Mouse (Mus musculus) liver, embryonic 15.5 days (tissue): ENCODE results near the gene Pmepa1. TPM values are rescaled to one million over a fixed set of nuclear protein-coding genes. Genes with fewer than 3 reads are reported as not detected.

Source experiments
- ATAC-seq: fragments of 200-750 bp; cut with Nextera tagmentation; 2 replicates; pipeline ENCODE4 v1.8.0; 2017; ENCODE audit warnings: moderate number of reproducible peaks, mild to moderate bottlenecking, moderate library complexity; ENCODE audit not compliant: insufficient read depth
- H3K27ac ChIP-seq: fragments of 300-500 bp; sonication (generic); replicated peaks from 2 replicates; pipeline ENCODE4 v1.5.1; 2015; ENCODE audit warnings: mild to moderate bottlenecking, inconsistent platforms
- H3K27me3 ChIP-seq: fragments of 300-500 bp; sonication (generic); 2 replicates; pipeline ENCODE4 v1.6.1; 2015; ENCODE audit warnings: mild to moderate bottlenecking, inconsistent platforms
- H3K36me3 ChIP-seq: fragments of 300-500 bp; sonication (generic); replicated peaks from 2 replicates; pipeline ENCODE4 v1.6.1; 2015; ENCODE audit warnings: moderate library complexity, mild to moderate bottlenecking, inconsistent platforms
- H3K4me1 ChIP-seq: fragments of 300-500 bp; sonication (generic); replicated peaks from 2 replicates; pipeline ENCODE4 v1.6.1; 2015; ENCODE audit warnings: inconsistent platforms
- H3K4me2 ChIP-seq: fragments of 300-500 bp; sonication (generic); 2 replicates; pipeline ENCODE4 v1.6.1; 2015; ENCODE audit warnings: moderate library complexity, mild to moderate bottlenecking, inconsistent platforms
- H3K4me3 ChIP-seq: fragments of 300-500 bp; sonication (generic); replicated peaks from 2 replicates; pipeline ENCODE4 v1.5.1; 2015; ENCODE audit warnings: mild to moderate bottlenecking, inconsistent platforms
- H3K9ac ChIP-seq: fragments of 300-500 bp; sonication (generic); 2 replicates; pipeline ENCODE4 v1.6.1; 2015; ENCODE audit warnings: moderate library complexity, mild to moderate bottlenecking, inconsistent platforms
- H3K9me3 ChIP-seq: fragments of 300-500 bp; sonication (generic); replicated peaks from 2 replicates; pipeline ENCODE4 v1.6.1; 2016; ENCODE audit warnings: inconsistent platforms
- WGBS: fragments of 180-500 bp; shearing (Covaris S2); methylation state at CpG from one replicate; pipeline ENCODE4 v1.1.7; 2015; ENCODE audit warnings: mixed read lengths; ENCODE audit not compliant: insufficient replicate concordance; 5-methylcytosine and 5-hydroxymethylcytosine counted together
- polyA plus RNA-seq: library from polyadenylated mRNA; unstranded; fragments of >200 nt; fragmentation: Nextera tagmentation; extraction: Ambion mirVana; gene quantifications from 2 replicates; pipeline ENCODE4 v1.2.1, GENCODE M21; 2015

Pmepa1 gene
- polyA plus RNA-seq, 1 experiment from 2014 or later, result 0.12 TPM

- Histone ChIP-seq H3K4me2 (no peak overlapping the region), H3K27ac (no peak overlapping the region), H3K36me3 (no peaks in the 10 kb centered on the region), H3K27me3 (no peaks in the 10 kb centered on the region), H3K9me3 (no peaks in the 10 kb centered on the region), H3K4me3 (no peak overlapping the region), H3K4me1 (no peaks in the 10 kb centered on the region), H3K9ac (no peak overlapping the region)
- WGBS, result 39% methylated on average over 3 of the region's 3 CpGs
- ATAC-seq, result no peak
Measured at GRCm38 (mm10) chr2:173223496-173223895, 52.8 kb downstream of the Pmepa1 start.

GRCm38 (mm10) chr2:173220754-173221153 is 55.6 kb downstream of the Pmepa1 start:
- no peak overlapping the region for H3K9ac ChIP-seq
- no peak overlapping the region for H3K4me2 ChIP-seq
- peaks cover 6% of the 10 kb centered on the region; the same call in 1 of the 2 replicates for H3K27me3 ChIP-seq
- H3K4me1 ChIP-seq, result no peaks in the 10 kb centered on the region
- no peaks in the 10 kb centered on the region for H3K9me3 ChIP-seq
- no peak for ATAC-seq
- 72% methylated on average over 9 of the region's 9 CpGs for WGBS
- H3K4me3 ChIP-seq, result no peak overlapping the region
- H3K36me3 ChIP-seq, result no peaks in the 10 kb centered on the region
- H3K27ac ChIP-seq, result no peak overlapping the region

GRCm38 (mm10) chr2:173219256-173219954 is 56.9 kb downstream of the Pmepa1 start:
- Histone ChIP-seq H3K36me3 (no peaks in the 10 kb centered on the region), H3K4me3 (no peak overlapping the region), H3K27me3 (peaks cover 6% of the 10 kb centered on the region; the same call in 1 of the 2 replicates), H3K4me2 (no peak overlapping the region), H3K4me1 (no peaks in the 10 kb centered on the region), H3K9me3 (no peaks in the 10 kb centered on the region), H3K9ac (no peak overlapping the region), H3K27ac (no peak overlapping the region)
- WGBS, result 32% methylated on average over 10 of the region's 10 CpGs
- ATAC-seq, result no peak

DNA sequence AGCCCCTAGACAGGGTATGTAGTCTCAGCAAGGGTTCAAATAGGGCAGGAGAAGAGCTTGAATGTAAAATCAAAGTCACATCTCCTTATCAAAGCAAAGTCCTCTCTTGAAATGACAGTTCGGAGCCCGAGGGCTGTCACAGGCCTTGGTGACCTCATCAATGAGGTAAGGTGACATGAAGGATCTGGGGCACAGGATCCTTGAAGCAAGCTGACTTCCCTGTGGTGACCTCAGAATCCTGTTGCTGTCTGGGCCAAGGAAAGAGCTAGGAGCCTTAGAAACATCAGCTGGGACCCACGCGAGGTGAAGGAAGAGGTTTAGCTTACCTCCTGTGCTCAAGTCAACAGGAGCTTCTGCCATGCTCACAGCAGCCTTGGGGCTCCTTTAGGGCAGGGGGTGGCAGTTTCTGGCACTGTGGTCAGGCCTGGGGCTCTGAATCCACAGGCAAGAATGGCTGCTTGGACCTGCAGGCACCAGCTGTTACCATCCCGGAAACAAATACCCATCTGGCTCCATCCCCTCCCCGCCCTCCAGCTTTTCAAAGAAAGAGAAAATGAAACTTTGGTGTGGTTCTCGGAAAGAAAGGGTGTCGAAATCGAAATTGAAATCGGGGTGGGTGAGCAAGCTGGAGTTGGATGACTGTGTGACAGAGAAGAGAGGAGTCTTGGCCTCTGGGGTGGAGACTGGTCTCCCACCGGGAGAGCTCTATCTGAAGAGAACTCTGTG is 57.8 kb downstream of the Pmepa1 start, which contains the start of gene Zbp1:
Gene Zbp1 (minus strand): TSS at position 508 of the 726 bp plus-strand sequence.
- Histone ChIP-seq H3K4me1 (no peaks in the 10 kb centered on the region), H3K27ac (no peak within 1 kb of the TSS), H3K4me3 (no peak within 1 kb of the TSS), H3K9me3 (no peaks in the 10 kb centered on the region), H3K4me2 (no peak within 1 kb of the TSS), H3K9ac (no peak within 1 kb of the TSS), H3K36me3 (no peaks in the 10 kb centered on the region), H3K27me3 (peaks cover 6% of the 10 kb centered on the region; the same call in 1 of the 2 replicates)
- ATAC-seq, result no peak
- 41% methylated on average over 11 of the region's 11 CpGs for WGBS

DNA sequence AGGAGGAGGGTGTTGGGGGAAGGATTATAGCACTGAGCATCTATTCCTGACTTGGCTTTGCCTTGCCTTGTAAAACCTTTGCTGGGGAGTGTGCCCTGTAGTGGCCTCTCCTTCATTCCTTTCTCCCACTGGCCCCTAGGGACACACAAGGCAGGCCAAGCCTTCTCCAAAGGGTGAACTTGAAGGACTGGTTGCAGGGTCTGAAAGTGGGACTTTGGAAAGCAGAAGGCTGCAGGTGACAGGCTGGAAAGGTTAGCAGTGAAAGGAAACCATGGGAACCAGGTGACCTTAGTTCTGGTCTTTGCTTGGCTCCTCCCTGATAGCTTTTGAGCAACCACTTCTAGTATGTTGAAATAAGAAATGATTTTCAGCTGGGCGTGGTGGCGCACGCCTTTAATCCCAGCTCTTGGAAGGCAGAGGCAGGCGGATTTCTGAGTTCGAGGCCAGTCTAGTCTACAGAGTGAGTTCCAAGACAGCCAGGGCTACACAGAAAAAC is 58.5 kb downstream of the Pmepa1 start:
- Histone ChIP-seq H3K4me3 (no peak overlapping the region), H3K9me3 (no peaks in the 10 kb centered on the region), H3K4me2 (no peak overlapping the region), H3K27ac (no peak overlapping the region), H3K4me1 (no peaks in the 10 kb centered on the region), H3K36me3 (no peaks in the 10 kb centered on the region), H3K9ac (no peak overlapping the region), H3K27me3 (peaks cover 6% of the 10 kb centered on the region; the same call in 1 of the 2 replicates)
- no peak for ATAC-seq
- WGBS, result 69% methylated on average over 5 of the region's 5 CpGs

DNA sequence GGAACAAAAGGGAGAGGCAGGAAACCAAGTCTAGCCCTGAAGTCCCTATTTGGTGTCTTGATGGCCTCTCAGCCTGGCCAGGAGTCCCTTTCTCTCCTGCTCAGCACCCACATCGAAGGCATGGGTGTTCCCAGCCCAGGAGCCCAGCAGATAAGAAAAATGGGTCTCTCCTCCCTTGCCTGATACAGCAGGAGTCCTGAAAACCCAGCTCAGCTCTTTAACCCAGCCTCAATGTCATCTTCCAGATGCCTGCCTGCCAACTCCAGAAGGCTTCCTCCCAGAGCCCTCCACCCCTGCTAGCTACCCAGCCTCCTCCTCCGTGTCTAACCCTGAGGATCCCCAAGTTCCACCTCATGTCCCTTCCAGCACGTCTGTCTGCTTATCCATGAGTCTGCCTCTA is 59.1 kb downstream of the Pmepa1 start:
- WGBS, result 41% methylated on average over 3 of the region's 3 CpGs

DNA sequence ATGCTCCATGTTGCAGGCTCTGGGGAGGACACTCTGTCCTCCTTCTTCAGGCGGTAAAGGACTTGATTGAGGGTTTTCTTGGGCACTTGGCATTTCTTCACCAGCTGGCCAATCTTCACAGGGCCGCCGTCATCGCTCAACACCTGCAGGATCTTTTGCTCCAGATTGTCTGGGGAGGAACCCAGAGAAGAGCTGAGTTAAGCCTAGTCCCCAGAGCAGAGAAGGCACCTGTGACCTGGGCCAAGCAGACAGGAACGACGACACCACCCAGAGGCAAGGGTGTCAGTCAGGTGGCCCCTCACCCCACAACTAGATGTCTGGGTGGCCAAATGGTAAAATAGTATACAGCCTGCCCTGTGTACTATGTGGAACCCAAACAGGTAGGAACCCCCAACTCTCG is 59.5 kb downstream of the Pmepa1 start:
- Histone ChIP-seq H3K27me3 (peaks cover 9% of the 10 kb centered on the region; the same call in 1 of the 2 replicates), H3K4me1 (no peaks in the 10 kb centered on the region), H3K9me3 (no peaks in the 10 kb centered on the region), H3K4me3 (no peak overlapping the region), H3K27ac (no peak overlapping the region), H3K4me2 (no peak overlapping the region), H3K9ac (no peak overlapping the region), H3K36me3 (no peaks in the 10 kb centered on the region)
- WGBS, result 75% methylated on average over 7 of the region's 7 CpGs
- ATAC-seq, result no peak

More for the DNA sequence above, 59.1 kb downstream of the Pmepa1 start:
- Histone ChIP-seq H3K4me2 (no peak overlapping the region), H3K27ac (no peak overlapping the region), H3K9ac (no peak overlapping the region), H3K4me1 (no peaks in the 10 kb centered on the region), H3K4me3 (no peak overlapping the region), H3K9me3 (no peaks in the 10 kb centered on the region), H3K27me3 (peaks cover 8% of the 10 kb centered on the region; the same call in 1 of the 2 replicates), H3K36me3 (no peaks in the 10 kb centered on the region)
- ATAC-seq, result no peak

GRCm38 (mm10) chr2:173212227-173212626 is 64.1 kb downstream of the Pmepa1 start:
- Histone ChIP-seq H3K9ac (no peak overlapping the region), H3K36me3 (no peaks in the 10 kb centered on the region), H3K27ac (no peak overlapping the region), H3K4me1 (no peaks in the 10 kb centered on the region), H3K27me3 (peaks cover 9% of the 10 kb centered on the region; the same call in 1 of the 2 replicates), H3K9me3 (no peaks in the 10 kb centered on the region), H3K4me2 (no peak overlapping the region), H3K4me3 (no peak overlapping the region)
- WGBS, result 45% methylated on average over 4 of the region's 4 CpGs
- ATAC-seq, result no peak

DNA sequence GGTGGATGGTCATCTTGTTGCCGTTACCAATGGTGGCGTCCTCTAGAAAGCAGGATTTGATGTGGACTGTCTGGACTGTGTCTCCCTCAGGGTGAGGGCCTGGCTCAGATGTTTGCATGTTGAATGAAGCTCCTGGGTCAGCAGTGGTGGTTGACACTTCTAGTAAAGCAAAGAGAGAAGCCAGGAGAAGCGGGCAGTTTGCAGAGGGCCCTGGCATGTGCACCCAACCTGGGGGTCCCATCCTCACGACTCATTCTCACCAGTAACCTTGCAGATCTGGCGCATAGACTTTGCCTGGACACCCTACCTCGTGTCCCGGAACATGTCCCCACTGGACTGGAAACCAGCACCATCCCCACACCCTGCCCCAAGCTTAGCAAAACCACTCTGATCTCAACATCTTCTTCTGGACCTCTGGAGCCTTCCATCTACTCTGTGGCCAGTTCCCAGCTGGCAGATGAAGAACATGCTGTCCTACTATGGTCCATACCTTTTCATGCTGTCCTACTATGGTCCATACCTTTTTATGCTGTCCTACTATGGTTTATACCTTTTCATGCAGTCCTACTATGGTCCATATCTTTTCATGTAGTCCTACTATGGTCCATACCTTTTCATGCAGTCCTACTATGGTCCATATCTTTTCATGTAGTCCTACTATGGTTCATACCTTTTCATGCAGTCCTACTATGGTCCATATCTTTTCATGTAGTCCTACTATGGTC is 67.1 kb downstream of the Pmepa1 start:
- H3K27me3 ChIP-seq, result peaks cover 4% of the 10 kb centered on the region; the same call in 1 of the 2 replicates
- no peaks in the 10 kb centered on the region for H3K36me3 ChIP-seq
- H3K27ac ChIP-seq, result no peak overlapping the region
- WGBS, result 70% methylated on average over 7 of the region's 7 CpGs
- no peak overlapping the region for H3K4me3 ChIP-seq
- no peak overlapping the region for H3K9ac ChIP-seq
- no peak for ATAC-seq
- H3K9me3 ChIP-seq, result no peaks in the 10 kb centered on the region
- H3K4me1 ChIP-seq, result no peaks in the 10 kb centered on the region
- H3K4me2 ChIP-seq, result no peak overlapping the region

DNA sequence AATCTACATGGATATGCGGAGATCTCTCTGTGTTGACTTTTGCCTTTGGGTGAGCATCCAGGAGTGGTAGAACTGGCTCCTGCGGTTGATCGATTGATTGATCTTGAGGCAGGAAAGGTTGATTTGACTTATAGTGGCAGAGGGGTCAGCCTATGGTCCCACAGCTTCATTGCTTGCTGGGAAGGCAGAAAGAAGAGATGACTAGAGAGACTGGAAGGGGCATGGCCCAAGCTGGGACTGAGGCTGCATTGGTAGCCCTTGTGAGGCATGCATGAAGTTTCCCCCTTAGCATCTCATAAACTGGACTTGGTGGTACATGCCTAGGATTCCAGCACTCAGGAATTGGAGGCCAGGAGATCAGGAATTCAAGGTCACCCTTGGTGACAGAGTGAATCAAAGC is 69.3 kb downstream of the Pmepa1 start:
- Histone ChIP-seq H3K4me3 (no peak overlapping the region), H3K9ac (no peak overlapping the region), H3K27me3 (no peaks in the 10 kb centered on the region), H3K4me2 (no peak overlapping the region), H3K4me1 (no peaks in the 10 kb centered on the region), H3K36me3 (no peaks in the 10 kb centered on the region), H3K27ac (no peak overlapping the region), H3K9me3 (no peaks in the 10 kb centered on the region)
- 81% methylated on average over 3 of the region's 3 CpGs for WGBS
- ATAC-seq, result no peak
